Mouse (Mus musculus) E14TG2a.4 (cell line): ENCODE results near the gene Gm47289.

Experiments
- H3K27me3 ChIP-seq: 2 replicates; pipeline ENCODE4 v1.6.1; 2014; ENCODE audit warnings: low read length, control low read depth; ENCODE audit not compliant: insufficient read depth
- H3K36me3 ChIP-seq: 2 replicates; pipeline ENCODE4 v1.6.1; 2014; ENCODE audit warnings: low read length, control low read depth; ENCODE audit not compliant: insufficient read depth
- H3K4me1 ChIP-seq: replicated peaks from 2 replicates; pipeline ENCODE4 v1.6.1; 2014; ENCODE audit warnings: low read depth, low read length, control low read depth
- H3K4me3 ChIP-seq: replicated peaks from 2 replicates; pipeline ENCODE4 v1.5.1; 2014; ENCODE audit warnings: mild to moderate bottlenecking, low read length
- H3K9me3 ChIP-seq: 2 replicates; pipeline ENCODE4 v1.6.1; 2014; ENCODE audit warnings: low read length, control low read depth
- CTCF ChIP-seq: conservative IDR thresholded peaks from 2 replicates; pipeline ENCODE4 v1.5.1; 2014; ENCODE audit warnings: low read length
- NANOG ChIP-seq: IDR thresholded peaks from 2 replicates; pipeline ENCODE4 v1.6.1; 2014; ENCODE audit warnings: borderline replicate concordance, low read length, mixed read lengths
- POU5F1 ChIP-seq: IDR thresholded peaks from 2 replicates; pipeline ENCODE4 v1.6.1; 2014; ENCODE audit warnings: low read length, borderline replicate concordance

Gene Gm47289

DNA sequence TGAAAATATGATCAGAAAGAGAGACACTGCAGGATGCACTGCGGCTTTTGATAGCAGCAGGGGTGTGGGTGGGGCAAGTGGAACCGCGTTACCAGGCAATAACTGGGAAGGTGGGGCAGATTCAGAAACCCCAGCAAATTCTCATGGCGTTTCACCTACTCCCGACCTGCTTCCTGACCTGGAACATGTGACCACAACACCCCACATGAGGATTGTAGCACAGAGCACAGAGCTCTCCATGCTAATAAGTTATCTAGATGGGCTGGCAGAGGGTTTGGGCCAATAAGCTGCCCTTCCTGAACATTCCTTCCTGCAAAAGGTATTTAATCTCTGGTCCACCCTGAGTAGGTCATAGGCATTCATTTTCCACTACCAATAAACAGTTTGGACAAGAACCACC is 28.3 kb upstream of the Gm47289 start:
- H3K36me3 ChIP-seq = no peaks in the 10 kb centered on the region
- H3K9me3 ChIP-seq = no peaks in the 10 kb centered on the region
- no peak overlapping the region for H3K4me3 ChIP-seq
- H3K4me1 ChIP-seq = peaks cover 7% of the 10 kb centered on the region
- 0 out of 2 replicates have a peak, but pooled peaks cover 3% of the 10 kb centered on the region for H3K27me3 ChIP-seq
- TF ChIP-seq NANOG (no peak), CTCF (no peak), POU5F1 (no peak)

DNA sequence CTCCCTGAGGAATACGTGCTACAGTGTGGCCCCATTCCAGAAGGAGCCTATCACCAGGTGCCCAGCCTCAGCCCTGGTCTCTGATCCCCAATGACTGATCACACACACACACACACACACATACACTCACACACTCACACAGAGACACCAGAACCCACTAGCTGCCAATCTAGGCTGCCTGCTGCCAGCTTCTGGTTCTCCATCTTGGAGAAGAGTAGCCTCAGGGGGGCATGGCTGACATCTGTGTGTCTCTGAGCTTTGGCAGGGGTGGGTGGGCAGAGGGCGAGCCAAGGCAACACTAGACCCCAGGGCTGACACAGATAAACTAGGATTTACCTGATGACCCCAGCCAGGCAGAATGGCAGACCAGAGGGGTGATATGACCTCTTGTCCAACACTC is 20.1 kb upstream of the Gm47289 start:
- peaks cover 36% of the 10 kb centered on the region for H3K4me1 ChIP-seq
- TF ChIP-seq NANOG (no peak), POU5F1 (no peak), CTCF (no peak)
- no peaks in the 10 kb centered on the region for H3K9me3 ChIP-seq
- no peaks in the 10 kb centered on the region for H3K36me3 ChIP-seq
- H3K4me3 ChIP-seq = no peak overlapping the region
- peaks cover 45% of the 10 kb centered on the region for H3K27me3 ChIP-seq

DNA sequence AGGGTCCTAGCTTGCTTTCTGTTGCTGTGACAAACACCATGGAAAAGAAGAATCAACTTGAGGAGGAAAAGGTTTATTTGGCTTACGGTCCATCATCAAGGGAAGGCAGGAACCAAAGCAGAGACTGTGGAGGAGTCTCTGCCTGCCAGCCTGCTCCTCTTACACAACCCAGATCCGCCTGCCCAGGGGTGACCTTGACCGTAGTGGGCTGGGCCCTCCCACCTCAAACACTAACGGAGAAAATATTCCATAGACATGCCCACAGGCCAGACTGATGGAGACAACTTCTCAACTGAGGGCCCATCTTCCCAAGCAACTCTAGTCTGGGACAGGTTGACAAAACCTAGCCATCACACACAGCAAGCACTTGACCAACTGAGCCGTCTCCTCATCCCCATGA is 16.9 kb upstream of the Gm47289 start:
- H3K9me3 ChIP-seq = no peaks in the 10 kb centered on the region
- peaks cover 60% of the 10 kb centered on the region for H3K4me1 ChIP-seq
- TF ChIP-seq POU5F1 (no peak), NANOG (no peak), CTCF (no peak)
- H3K27me3 ChIP-seq = peaks cover 44% of the 10 kb centered on the region
- H3K36me3 ChIP-seq = no peaks in the 10 kb centered on the region
- H3K4me3 ChIP-seq = peak overlapping the region; percentile 68

DNA sequence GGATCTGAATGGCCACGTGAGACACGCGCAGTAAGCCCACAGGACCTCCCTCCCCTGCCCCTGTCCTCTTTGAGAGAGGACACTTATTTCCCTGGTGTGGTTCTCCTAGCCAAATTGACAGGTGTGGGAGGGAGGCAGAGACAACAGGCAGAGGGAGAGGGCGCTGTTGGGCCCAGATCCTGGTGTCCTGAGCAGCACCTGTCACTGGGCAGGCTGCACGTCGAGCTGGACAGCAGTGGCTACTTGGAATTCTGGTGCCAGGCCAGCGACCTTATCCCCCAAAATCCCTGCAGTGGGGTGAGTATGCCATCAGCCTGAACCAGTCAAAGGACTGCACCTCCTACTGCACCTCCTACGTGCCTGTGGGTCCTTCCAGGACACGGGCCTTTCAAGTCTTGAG is 15.6 kb upstream of the Gm47289 start:
- TF ChIP-seq CTCF (no peak), NANOG (no peak), POU5F1 (no peak)
- Histone ChIP-seq H3K9me3 (no peaks in the 10 kb centered on the region), H3K27me3 (peaks cover 38% of the 10 kb centered on the region), H3K36me3 (no peaks in the 10 kb centered on the region), H3K4me1 (peaks cover 48% of the 10 kb centered on the region), H3K4me3 (no peak overlapping the region)

DNA sequence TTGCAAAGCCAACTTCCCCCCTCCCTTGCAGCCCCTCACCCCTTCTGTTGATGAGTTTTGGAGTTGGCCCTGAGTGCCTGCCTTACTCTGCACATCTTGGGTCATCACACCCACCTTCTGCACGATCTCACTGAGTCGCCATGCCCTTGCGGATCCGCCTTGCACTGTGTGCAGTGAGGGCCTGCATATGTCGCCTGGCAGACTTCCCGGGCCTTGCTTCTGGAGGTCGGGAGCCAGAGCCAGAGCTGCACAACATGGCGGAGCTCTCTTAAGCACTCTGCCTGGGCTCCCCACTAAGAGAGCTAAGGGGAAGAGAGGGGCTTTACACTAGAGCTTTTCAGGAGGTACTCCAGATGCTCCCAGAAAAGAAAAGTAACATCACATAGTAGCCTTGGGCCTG is 14.3 kb upstream of the Gm47289 start:
- Histone ChIP-seq H3K27me3 (peaks cover 28% of the 10 kb centered on the region), H3K9me3 (no peaks in the 10 kb centered on the region), H3K4me3 (no peak overlapping the region), H3K36me3 (no peaks in the 10 kb centered on the region), H3K4me1 (peaks cover 48% of the 10 kb centered on the region)
- TF ChIP-seq POU5F1 (no peak), NANOG (no peak), CTCF (no peak)

DNA sequence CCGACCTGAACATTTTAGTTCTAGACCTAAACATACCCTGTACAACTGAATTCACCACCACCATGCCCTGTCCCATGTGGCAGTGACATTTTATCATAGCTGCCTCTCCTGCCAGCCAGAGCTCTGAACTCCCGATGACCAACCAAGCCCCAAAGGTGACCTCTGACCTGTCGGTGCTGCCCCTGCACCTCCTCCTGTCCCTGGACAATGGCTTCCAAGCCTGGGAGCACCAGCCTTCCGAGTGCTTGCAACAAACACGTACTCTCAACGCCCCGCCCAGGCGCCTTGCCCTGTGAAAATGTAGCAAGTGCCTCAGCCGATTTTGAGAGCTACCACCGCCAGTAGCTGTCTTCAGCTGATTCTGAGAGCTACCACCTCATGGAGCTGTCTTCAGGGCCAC is 13.8 kb upstream of the Gm47289 start:
- H3K36me3 ChIP-seq = no peaks in the 10 kb centered on the region
- no peaks in the 10 kb centered on the region for H3K9me3 ChIP-seq
- no peak for TF ChIP-seq CTCF
- TF ChIP-seq NANOG = no peak
- TF ChIP-seq POU5F1 = no peak
- H3K27me3 ChIP-seq = peaks cover 28% of the 10 kb centered on the region
- H3K4me1 ChIP-seq = peaks cover 52% of the 10 kb centered on the region
- no peak overlapping the region for H3K4me3 ChIP-seq

DNA sequence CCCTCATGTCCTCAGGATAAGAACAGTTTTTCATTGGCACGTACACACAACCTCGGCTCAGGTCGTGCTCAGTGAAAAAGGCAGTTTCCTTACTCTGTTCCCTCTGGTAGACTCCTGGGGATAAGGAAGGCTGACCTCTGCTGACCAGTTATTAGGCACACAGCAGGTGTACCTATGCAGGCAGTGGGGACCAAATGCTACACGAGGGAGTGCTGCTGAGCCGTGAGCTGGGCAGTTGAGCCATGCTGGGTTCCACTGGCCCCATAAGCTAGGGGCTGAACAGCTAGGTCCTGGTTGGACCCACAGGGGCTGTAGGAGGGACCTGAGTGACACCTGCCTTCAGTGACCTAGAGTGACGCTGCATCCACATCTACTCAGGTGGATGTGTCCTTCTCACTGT is 13.3 kb upstream of the Gm47289 start:
- H3K27me3 ChIP-seq = peaks cover 25% of the 10 kb centered on the region
- H3K4me1 ChIP-seq = peaks cover 57% of the 10 kb centered on the region
- TF ChIP-seq POU5F1 (no peak), NANOG (no peak), CTCF (no peak)

DNA sequence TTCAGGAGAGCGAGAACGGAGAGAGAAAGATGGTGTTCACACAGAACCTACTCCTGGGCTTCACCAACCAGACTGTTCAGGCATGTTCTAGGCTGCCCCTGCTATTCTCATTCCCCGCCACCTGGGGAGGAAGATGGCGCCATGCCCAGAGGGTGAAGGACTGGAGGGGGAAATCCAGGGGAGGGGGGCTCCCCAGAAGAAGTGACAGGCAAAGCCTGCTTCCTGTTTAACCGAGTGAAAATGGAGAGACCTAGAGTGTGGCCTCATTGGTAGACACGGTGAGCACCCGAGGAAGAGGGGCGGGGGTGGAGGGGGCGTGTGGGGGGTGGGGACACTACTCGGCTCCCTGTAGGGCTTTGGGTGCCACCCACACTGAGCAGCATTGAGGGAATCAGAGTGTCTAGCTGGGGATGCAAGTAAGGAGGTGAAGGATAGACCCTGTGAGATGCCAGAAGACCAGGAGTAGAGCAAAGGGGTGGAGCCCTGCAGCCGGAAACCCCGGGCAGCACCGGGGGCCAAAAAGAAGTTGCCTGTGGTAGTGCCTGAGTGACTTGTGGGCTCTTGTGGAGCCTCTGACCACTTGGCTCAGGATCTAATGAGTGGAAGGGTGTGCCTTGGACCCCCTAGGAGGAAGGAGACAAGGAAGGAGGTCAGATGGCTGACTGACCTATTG is 12.7 kb upstream of the Gm47289 start:
- TF ChIP-seq NANOG = no peak
- TF ChIP-seq CTCF = no peak
- no peak for TF ChIP-seq POU5F1
- no peaks in the 10 kb centered on the region for H3K36me3 ChIP-seq
- peaks cover 61% of the 10 kb centered on the region for H3K4me1 ChIP-seq
- H3K9me3 ChIP-seq = no peaks in the 10 kb centered on the region
- peaks cover 19% of the 10 kb centered on the region for H3K27me3 ChIP-seq
- H3K4me3 ChIP-seq = no peak overlapping the region

More for the DNA sequence above, 13.3 kb upstream of the Gm47289 start:
- Histone ChIP-seq H3K9me3 (no peaks in the 10 kb centered on the region), H3K36me3 (no peaks in the 10 kb centered on the region), H3K4me3 (no peak overlapping the region)

DNA sequence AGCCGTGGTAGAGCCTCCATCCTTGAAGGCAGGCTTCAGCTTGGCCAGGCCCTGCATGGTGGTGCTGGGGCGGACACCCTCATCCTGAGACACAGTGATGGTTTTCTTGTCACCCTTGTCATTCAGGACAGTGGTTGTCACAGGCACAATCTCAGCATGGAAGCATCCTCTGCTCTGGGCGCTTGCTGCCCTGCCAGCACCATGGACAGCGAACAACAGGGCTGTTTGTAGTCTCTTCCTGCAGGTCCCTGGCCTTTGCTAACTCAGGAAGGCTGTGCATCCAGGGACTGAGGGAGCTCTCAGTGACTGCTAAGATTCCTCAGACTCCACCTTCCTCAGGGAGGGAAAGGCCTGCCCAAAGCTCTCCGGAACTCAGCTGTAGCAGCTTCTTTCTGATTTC is 9.4 kb upstream of the Gm47289 start:
- H3K4me1 ChIP-seq = peaks cover 35% of the 10 kb centered on the region
- no peaks in the 10 kb centered on the region for H3K36me3 ChIP-seq
- H3K9me3 ChIP-seq = no peaks in the 10 kb centered on the region
- peaks cover 38% of the 10 kb centered on the region for H3K27me3 ChIP-seq
- H3K4me3 ChIP-seq = no peak overlapping the region
- TF ChIP-seq NANOG = no peak
- no peak for TF ChIP-seq CTCF
- no peak for TF ChIP-seq POU5F1
